Mouse (Mus musculus) lung, adult 2 months (tissue): ENCODE results near the gene E330017A01Rik. TPM values are rescaled to one million over a fixed set of nuclear protein-coding genes. Genes with fewer than 3 reads are reported as not detected.

ENCODE experiments used
- DNase-seq: peaks from one replicate; pipeline ENCODE4 v3.0.0; 2022
- H3K4me1 ChIP-seq: fragments of 200-500 bp; 2 replicates; pipeline ENCODE4 v1.6.1; 2011; ENCODE audit warnings: low read length; ENCODE audit not compliant: control insufficient read depth, insufficient read depth
- H3K4me3 ChIP-seq: fragments of 200-500 bp; replicated peaks from 2 replicates; pipeline ENCODE3; 2011; ENCODE audit warnings: low read depth, mild to moderate bottlenecking, control low read depth, low read length; ENCODE audit errors: extremely low read depth
- CTCF ChIP-seq: fragments of 200-500 bp; IDR thresholded peaks from 2 replicates; pipeline ENCODE4 v1.5.1; 2011; ENCODE audit warnings: mild to moderate bottlenecking, low read length, control low read depth; ENCODE audit not compliant: insufficient read depth
- POLR2A ChIP-seq: fragments of 200-500 bp; IDR thresholded peaks from 2 replicates; pipeline ENCODE4 v1.6.1; 2011; ENCODE audit warnings: low read depth, mild to moderate bottlenecking, control low read depth, low read length, borderline replicate concordance; ENCODE audit errors: extremely low read depth
- WGBS: fragments of 180-500 bp; shearing (Covaris S2); methylation state at CpG from one replicate; pipeline ENCODE4 v1.1.7; 2018; 5-methylcytosine and 5-hydroxymethylcytosine counted together
- polyA plus RNA-seq: library from polyadenylated mRNA; depleted of rRNA; stranded (reverse); fragments of >200 nt; gene quantifications from 2 replicates; pipeline ENCODE4 v1.2.3, GENCODE M21; 2012; rRNA removed

The E330017A01Rik gene
- polyA plus RNA-seq, 1 experiment, result not detected

DNA sequence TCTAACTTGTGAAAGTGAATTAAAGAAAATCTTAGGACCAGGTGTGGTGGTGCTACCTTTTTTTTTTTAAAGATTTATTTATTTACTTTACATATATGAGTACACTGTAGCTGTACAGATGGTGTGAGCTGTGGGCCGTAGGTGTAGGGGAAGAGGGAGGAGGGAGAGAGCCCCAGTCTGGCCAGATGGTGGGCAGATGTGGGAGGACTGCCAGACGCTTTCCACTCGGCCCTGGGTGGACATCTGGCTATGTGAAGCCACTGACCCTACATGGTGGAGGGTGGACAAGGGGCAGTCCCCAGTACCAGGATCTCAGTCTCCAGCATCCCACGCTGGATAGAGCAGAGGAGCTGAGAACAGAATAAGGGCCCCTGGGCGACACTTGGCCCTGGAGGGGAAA lies 31.4 kb downstream of the E330017A01Rik start:
- no peak for DNase-seq
- 73% methylated on average over 5 of the region's 5 CpGs for WGBS
- TF ChIP-seq POLR2A (no peak), CTCF (no peak)
- H3K4me3 ChIP-seq, result no peak overlapping the region
- H3K4me1 ChIP-seq, result no peaks in the 10 kb centered on the region

DNA sequence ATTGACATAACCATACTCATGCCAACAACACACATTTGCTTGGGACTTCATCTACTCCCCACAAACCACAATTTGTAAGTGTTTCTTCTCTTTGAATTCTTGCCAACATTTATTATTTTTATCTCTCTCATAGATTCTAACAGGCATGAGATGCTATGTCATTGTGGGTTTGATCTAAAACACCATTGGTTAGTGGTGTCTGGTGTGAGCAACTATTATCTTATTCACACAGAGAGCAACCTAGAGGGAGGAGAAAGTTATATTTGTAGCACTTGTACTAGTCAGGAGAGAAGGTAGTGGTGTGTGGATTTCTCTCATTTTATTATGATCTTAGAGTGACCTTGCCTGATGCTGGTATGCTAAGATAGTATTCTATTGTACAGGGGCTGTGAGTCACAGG lies 33.9 kb downstream of the E330017A01Rik start:
- Histone ChIP-seq H3K4me1 (no peaks in the 10 kb centered on the region; the same call in 1 of the 2 replicates), H3K4me3 (no peak overlapping the region)
- TF ChIP-seq POLR2A, result no peak
- TF ChIP-seq CTCF, result no peak
- DNase-seq, result no peak

DNA sequence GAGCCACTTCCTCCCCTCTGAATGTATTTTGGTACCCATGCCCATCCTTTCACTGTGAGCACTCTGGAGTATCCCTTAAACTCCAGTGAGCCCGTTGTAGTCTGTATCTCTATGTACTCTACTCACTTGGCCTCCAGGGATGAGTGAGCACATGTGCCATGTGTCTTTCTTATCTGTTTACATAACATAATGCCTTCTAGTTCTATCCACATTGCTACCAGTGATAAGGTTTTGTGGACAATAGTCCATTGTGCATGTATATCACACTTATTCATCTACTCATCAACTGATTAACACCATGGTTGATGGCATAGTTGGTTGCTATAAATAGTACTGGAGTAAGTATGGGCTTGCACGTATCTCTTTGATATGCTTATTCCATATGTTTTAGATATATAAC lies 34.7 kb downstream of the E330017A01Rik start:
- WGBS, result 61% methylated on average over 2 of the region's 2 CpGs
- H3K4me1 ChIP-seq, result no peaks in the 10 kb centered on the region; the same call in 1 of the 2 replicates
- DNase-seq, result no peak
- TF ChIP-seq CTCF, result no peak
- no peak for TF ChIP-seq POLR2A
- no peak overlapping the region for H3K4me3 ChIP-seq

GRCm38 (mm10) chr16:58600846-58601245 lies 37.7 kb downstream of the E330017A01Rik start:
- DNase-seq, result no peak
- WGBS, result 74% methylated on average over 6 of the region's 6 CpGs
- TF ChIP-seq POLR2A (no peak), CTCF (no peak)
- no peak overlapping the region for H3K4me3 ChIP-seq
- H3K4me1 ChIP-seq, result no peaks in the 10 kb centered on the region; the same call in 1 of the 2 replicates

GRCm38 (mm10) chr16:58591299-58591698 lies 47.2 kb downstream of the E330017A01Rik start:
- no peaks in the 10 kb centered on the region for H3K4me1 ChIP-seq

GRCm38 (mm10) chr16:58589444-58589843 lies 49.1 kb downstream of the E330017A01Rik start:
- TF ChIP-seq CTCF (no peak), POLR2A (no peak)

More at GRCm38 (mm10) chr16:58591299-58591698, 47.2 kb downstream of the E330017A01Rik start:
- H3K4me3 ChIP-seq, result no peak overlapping the region
- 71% methylated on average over 3 of the region's 3 CpGs for WGBS
- DNase-seq, result no peak
- TF ChIP-seq POLR2A (no peak), CTCF (no peak)

More at GRCm38 (mm10) chr16:58589444-58589843, 49.1 kb downstream of the E330017A01Rik start:
- DNase-seq, result no peak
- Histone ChIP-seq H3K4me3 (no peak overlapping the region), H3K4me1 (no peaks in the 10 kb centered on the region)

Other genes with a start within 250 kb of the E330017A01Rik start
- gene Dcbld2, start 230.3 kb downstream of the E330017A01Rik start, polyA plus RNA-seq, result 10.6 and 14.0 TPM in 2 replicates
- 38.8 and 60.1 TPM in 2 replicates for gene St3gal6, start 114.5 kb downstream of the E330017A01Rik start, polyA plus RNA-seq
- gene Gm813, start 21.8 kb downstream of the E330017A01Rik start, polyA plus RNA-seq, result not detected in 2 replicates
- 11.5 and 12.3 TPM in 2 replicates for gene Cpox, start 31.6 kb upstream of the E330017A01Rik start, polyA plus RNA-seq
- 0.09 and 0.31 TPM in 2 replicates for gene Gpr15, start 80.3 kb upstream of the E330017A01Rik start, polyA plus RNA-seq
- gene Cldnd1, start 89.2 kb upstream of the E330017A01Rik start, polyA plus RNA-seq, result 49.8 and 72.9 TPM in 2 replicates
- gene Olfr172, start 124.4 kb upstream of the E330017A01Rik start, polyA plus RNA-seq, result not detected in 2 replicates
- gene Olfr173, start 161.5 kb upstream of the E330017A01Rik start, polyA plus RNA-seq, result not detected in 2 replicates
- not detected in 2 replicates for gene Olfr175-ps1, start 188.0 kb upstream of the E330017A01Rik start, polyA plus RNA-seq
- not detected in 2 replicates for gene Olfr177, start 236.0 kb upstream of the E330017A01Rik start, polyA plus RNA-seq